Mouse (Mus musculus): Measurements from ENCODE around the gene Tmem135. TPM values are rescaled to one million over a fixed set of nuclear protein-coding genes. Genes with fewer than 3 reads are reported as not detected.

Gene Tmem135
- total RNA-seq, 2 experiments from 2014 or later, result 54.0 to 60.8 TPM

DNA sequence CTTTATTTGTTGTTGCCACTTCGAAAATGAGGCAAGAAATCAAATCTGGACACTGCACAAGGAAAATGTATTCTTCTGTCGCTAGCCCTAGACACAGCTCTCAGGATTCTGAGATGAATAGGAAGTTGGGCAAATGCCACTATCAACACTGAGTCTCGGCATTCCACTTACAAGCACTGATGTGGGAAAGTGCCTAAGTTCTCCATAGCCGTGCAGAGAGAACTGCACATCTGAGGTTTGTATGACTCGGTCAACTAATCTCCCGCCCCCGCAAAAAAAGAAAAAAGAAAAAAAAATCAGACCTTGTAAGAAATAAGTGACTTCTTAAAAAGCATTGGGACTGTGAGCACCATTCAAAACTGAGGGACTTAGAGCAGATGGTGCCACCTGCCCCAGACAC is 248.3 kb downstream of the Tmem135 start:
- intact Hi-C loops (cut with DNase I), result no loop called here
- peak; percentile 29 to 32 for DNase-seq

- DNase-seq, result no peak
- intact Hi-C loops (cut with DNase I), result no loop called here
Measured at GRCm38 (mm10) chr7:89155223-89155622, 248.8 kb downstream of the Tmem135 start.

DNA sequence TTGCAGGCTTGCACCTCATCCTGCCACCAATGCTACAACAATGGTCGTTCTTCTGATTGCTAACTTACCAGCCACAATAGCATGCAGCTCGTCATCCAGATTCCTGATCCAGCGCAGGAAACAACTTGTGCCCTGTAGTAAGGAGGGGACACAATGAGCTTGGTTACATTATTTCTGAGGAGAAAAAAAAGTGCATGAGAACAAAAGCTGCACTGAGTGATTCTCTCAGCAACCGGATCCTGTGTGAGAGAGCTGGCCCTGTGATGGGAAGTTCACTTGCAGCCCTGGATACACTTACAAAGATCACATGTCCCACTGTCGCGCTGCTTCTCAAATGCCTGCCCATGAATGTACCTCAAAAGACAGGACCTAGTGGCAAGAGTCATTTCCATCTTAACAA is 252.7 kb downstream of the Tmem135 start:
- DNase-seq, result peak; percentile 10 to 15

DNA sequence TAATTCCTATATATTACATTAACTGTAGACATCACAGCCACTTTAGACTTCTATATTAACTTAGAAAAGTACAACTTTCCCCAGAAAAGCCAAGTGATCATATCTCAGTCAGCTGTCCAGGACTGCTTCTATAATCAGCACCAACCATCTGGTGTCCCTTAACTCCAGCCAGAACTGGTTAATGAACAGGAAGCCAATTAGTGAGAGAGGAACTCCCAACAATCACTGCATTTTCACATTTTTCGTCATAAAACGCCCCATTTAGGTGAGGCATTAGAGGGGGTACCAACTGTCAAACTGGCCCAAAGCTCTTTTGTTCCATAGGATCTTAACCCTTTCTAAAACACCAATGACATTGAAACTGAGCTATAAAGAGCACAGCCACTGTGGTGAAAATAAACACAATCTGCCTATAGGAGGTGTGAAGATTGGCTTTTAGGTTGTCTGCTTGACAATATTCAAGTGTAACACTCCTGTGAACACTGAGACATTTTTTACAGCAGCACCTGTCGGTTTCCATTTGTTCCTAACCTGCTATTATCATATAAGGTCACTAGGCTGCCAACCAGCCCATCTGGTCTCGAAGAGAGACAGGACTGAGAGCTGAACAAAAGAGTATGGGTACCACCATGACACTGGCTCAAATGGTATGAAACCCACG is 263.3 kb downstream of the Tmem135 start:
- intact Hi-C loops (cut with DNase I), result no loop called here
- DNase-seq, result no peak

More for the DNA sequence above, 252.7 kb downstream of the Tmem135 start:
- intact Hi-C loops (cut with DNase I), result no loop called here

- DNase-seq, result no peak
- intact Hi-C loops (cut with DNase I), result no loop called here
Measured at GRCm38 (mm10) chr7:89134884-89135511, 269.0 kb downstream of the Tmem135 start.

- intact Hi-C loops (cut with DNase I), result loop anchor here (1.0 to 5.0 kb wide), 2 partner anchors 40 to 1029 kb away; no protein-coding TSS in a partner anchor
- peak; percentile 66 to 80 for DNase-seq
Measured at GRCm38 (mm10) chr7:89126063-89126882, 277.7 kb downstream of the Tmem135 start.

- DNase-seq, result peak; percentile 26 to 28
- intact Hi-C loops (cut with DNase I), result no loop called here
Measured at GRCm38 (mm10) chr7:89116261-89116664, 287.8 kb downstream of the Tmem135 start.

DNA sequence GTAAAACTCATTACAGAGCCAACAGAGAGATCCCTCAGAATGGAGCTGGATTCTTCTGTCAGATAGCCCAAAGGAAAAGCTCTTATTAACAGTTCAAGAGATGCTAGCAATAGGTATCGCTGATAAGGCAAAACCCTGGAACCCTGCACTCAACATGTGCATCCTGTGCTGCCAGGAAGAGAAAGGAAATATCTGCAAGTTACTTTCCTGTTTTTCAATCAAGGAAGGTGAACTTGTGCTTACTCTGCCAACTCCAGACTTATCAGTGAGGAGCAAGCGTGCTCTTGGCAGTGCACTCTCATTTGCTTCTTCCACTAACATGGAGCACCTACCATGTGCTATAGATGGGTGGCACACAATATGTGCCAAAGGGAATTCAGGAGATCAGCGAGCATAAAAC is 288.4 kb downstream of the Tmem135 start:
- peak; percentile 34 to 51 for DNase-seq
- intact Hi-C loops (cut with DNase I), result no loop called here

DNA sequence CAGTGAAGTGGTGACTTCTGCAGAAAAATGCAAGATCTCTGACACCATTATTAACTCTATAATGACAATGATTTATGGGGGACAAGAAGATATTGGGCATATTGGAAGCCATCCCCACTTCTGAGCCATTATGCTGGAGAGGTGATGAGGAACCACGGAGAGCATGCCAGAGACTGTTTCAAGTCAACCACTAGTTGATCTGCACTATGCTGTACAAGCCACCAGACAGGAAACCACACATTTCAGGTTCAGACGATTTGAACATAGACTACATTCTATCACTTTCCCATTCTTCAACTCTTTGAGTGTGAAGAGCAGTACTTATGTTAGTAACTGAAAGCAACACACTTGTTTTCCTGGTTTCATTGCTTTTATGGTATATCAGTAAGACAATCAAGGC is 297.6 kb downstream of the Tmem135 start:
- intact Hi-C loops (cut with DNase I), result no loop called here
- DNase-seq, result no peak

DNA sequence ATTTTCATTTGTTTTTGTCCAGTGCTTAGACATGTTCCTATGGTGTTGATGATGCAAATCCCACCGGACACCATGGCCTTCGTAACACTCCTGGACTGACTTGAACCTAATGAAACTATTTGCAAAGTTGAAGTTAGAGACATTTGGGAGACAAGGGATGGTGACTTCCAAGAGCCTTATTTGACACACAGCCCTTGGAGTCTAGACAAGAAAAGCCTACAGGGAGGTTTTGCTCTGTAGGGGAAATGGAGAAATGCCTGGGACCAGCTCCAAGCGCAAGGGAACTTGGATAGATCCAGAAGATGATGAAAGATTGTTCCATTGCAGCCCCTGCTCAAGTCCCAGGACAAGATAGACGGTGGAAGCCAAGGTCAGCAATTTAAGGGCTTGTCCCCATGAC is 304.3 kb downstream of the Tmem135 start:
- intact Hi-C loops (cut with DNase I), result no loop called here
- peak; percentile 31 to 49 for DNase-seq

Small RNA genes within 50 kb of the gene (microRNA-seq; reads per million reads assigned to microRNA genes)
- 0 reads per million in 2 experiments for gene Gm22171
- 0 reads per million in 2 experiments for gene Gm24659

Other genes with a start within 250 kb of the Tmem135 start
- gene Fzd4, start 133 bp upstream of the Tmem135 start, total RNA-seq (2021), result 10 to 100 TPM; 46.3 to 49.3 TPM
- 10 to 100 TPM; 30.0 to 33.1 TPM for gene Prss23, start 123.0 kb upstream of the Tmem135 start, total RNA-seq (2021)
- gene Me3, start 228.2 kb upstream of the Tmem135 start, total RNA-seq (2021), result 100 to 1,000 TPM; 105 to 114 TPM